Mouse (Mus musculus): ENCODE measurements at regions not wholly inside any gene's neighbourhood (a gene's known extent, or its start where the extent isn't known, plus 50 kb on each side); places are given as distances from the start of the nearest gene placed in this dataset.

DNA sequence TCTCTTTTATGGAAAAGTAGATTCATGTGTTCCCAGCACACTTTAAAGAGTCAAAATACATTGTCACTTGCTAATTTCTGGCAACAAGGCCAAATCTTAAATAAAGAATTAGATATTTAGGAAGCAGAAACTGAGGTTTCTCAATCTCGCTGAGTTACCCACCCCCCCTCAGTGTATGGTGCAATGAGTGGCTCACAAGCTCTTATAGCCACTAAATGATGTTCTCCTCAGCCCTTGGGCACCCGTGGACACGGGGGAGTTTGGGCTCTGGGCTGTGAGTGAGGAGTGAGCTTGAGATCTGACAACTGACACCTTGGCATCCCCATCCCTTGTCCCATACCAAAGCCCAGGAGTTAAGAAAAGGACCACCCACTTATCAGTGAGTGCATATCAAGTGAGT, 145.4 kb upstream of the Id2 start:
- no peak for TF ChIP-seq CTCF (conservative IDR thresholded peaks at IDR 0.05 in 1 of 2, IDR thresholded peaks at IDR 0.05 in 1 of 2; ENCODE audit: low read depth in 2 of 2, low read length in 2 of 2)
- no peak for TF ChIP-seq POLR2A (IDR thresholded peaks at IDR 0.05; ENCODE audit: low read depth, low read length)
